Mouse (Mus musculus): ENCODE measurements around the gene Vwa7. TPM values are rescaled to one million over a fixed set of nuclear protein-coding genes. Genes with fewer than 3 reads are reported as not detected.
"Not testable (repeated sequence)": the region's sequence is repeated elsewhere in the genome, so short reads cannot be mapped to it uniquely, and the experiment has no call there.

Vwa7 gene
- polyA plus RNA-seq, 1 experiment from 2014 or later = 0.11 TPM

DNA sequence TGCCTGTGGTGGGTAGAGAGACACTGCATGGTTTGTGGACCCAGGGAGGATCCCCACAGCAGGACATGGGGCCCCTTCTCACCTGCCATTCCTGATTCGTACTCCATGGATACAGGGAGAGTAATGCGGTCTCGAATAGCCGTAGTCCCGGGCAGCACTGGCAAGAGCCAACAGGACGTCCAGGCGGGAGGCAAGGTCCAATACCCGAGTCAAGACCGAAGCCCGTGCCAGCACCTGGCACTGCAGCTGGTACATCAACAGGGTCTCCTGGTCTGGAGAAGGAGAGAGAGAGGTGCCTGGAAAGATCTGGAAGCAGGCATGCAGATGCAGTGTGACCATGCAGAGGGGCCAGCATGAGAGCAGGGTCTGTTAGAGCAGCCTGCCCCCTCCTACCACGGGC is 14.9 kb downstream of the Vwa7 start:
- peaks cover 8% of the 10 kb centered on the region; the same call in 1 of the 2 replicates for H3K4me1 ChIP-seq (ENCODE audit: control insufficient read depth, insufficient read depth, low read length)
- DNase-seq (ENCODE audit: low spot score) (no peak), ATAC-seq (no peak)
- no peaks in the 10 kb centered on the region for H3K36me3 ChIP-seq (ENCODE audit: control insufficient read depth, insufficient read depth, low read length)
- no peaks in the 10 kb centered on the region for H3K27me3 ChIP-seq (replicated peaks; ENCODE audit: control insufficient read depth, insufficient read depth, low read length)
- no peaks in the 10 kb centered on the region for H3K9me3 ChIP-seq (replicated peaks; ENCODE audit: control insufficient read depth, low read length)
- H3K9ac ChIP-seq (ENCODE audit: low read length) = no peak overlapping the region
- H3K4me2 ChIP-seq (ENCODE audit: low read length) = no peak overlapping the region
- H3K4me3 ChIP-seq (ENCODE audit: low read depth, low read length) = no peak overlapping the region
- 87% methylated on average over 11 of the region's 11 CpGs for WGBS
- H3K27ac ChIP-seq (ENCODE audit: low read depth, low read length) = no peak overlapping the region

DNA sequence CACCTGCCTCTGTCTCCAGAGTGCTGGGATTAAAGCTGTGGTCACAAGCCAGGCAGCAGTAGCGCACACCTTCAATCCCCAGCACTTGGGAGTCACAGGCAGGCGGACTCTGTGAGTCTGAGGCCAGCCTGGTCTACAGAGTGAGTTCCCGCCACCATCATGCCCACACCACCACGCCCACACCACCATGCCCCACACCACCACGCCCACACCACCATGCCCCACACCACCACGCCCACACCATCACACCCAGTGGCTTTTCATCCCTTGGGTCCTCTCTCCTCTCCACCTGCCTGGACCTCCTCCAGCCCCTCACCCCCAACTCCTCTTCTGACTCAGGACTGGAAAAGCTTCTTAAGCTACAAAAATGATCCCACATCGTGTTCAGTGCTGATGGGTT is 15.5 kb downstream of the Vwa7 start:
- Histone ChIP-seq H3K4me3 (ENCODE audit: low read depth, low read length) (no peak overlapping the region), H3K27me3 (replicated peaks; ENCODE audit: control insufficient read depth, insufficient read depth, low read length) (no peaks in the 10 kb centered on the region), H3K9me3 (replicated peaks; ENCODE audit: control insufficient read depth, low read length) (no peaks in the 10 kb centered on the region), H3K9ac (ENCODE audit: low read length) (no peak overlapping the region), H3K36me3 (ENCODE audit: control insufficient read depth, insufficient read depth, low read length) (no peaks in the 10 kb centered on the region), H3K4me1 (ENCODE audit: control insufficient read depth, insufficient read depth, low read length) (peaks cover 8% of the 10 kb centered on the region; the same call in 1 of the 2 replicates), H3K27ac (ENCODE audit: low read depth, low read length) (no peak overlapping the region), H3K4me2 (ENCODE audit: low read length) (no peak overlapping the region)
- ATAC-seq (no peak), DNase-seq (ENCODE audit: low spot score) (no peak)
- 91% methylated on average over 7 of the region's 7 CpGs for WGBS

DNA sequence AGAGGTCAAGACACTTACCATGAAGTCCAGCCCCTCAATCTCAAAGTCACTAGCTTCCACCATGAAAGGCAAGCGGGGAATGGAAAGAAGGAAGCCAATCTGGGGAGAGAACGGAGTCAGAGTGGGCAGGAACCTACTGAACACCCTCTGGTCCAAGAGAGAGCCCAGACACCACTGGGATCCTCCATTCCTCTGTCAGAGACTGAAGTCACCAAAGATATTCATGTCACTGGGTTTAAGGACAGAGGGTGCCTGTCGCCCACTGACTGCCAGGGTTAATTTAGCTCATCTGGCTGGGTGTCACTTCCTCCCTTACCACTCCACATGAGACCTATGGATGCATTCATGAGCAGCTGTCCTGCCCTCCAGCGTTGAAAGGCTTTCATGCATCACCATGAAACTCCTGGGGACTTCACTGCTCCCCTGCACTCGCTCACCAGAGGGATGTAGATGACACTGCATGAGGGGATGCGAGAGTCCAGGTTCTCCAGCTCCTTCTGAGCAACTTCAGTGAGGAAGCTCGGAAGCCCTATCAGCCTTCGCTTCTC is 16.0 kb downstream of the Vwa7 start:
- H3K27ac ChIP-seq (ENCODE audit: low read depth, low read length) = no peak overlapping the region
- peaks cover 6% of the 10 kb centered on the region; the same call in 1 of the 2 replicates for H3K4me1 ChIP-seq (ENCODE audit: control insufficient read depth, insufficient read depth, low read length)
- H3K27me3 ChIP-seq (replicated peaks; ENCODE audit: control insufficient read depth, insufficient read depth, low read length) = no peaks in the 10 kb centered on the region
- WGBS = 79% methylated on average over 8 of the region's 8 CpGs
- no peak overlapping the region for H3K4me3 ChIP-seq (ENCODE audit: low read depth, low read length)
- no peak overlapping the region for H3K9ac ChIP-seq (ENCODE audit: low read length)
- H3K4me2 ChIP-seq (ENCODE audit: low read length) = no peak overlapping the region
- DNase-seq (ENCODE audit: low spot score) (no peak), ATAC-seq (no peak)
- H3K9me3 ChIP-seq (replicated peaks; ENCODE audit: control insufficient read depth, low read length) = no peaks in the 10 kb centered on the region
- H3K36me3 ChIP-seq (ENCODE audit: control insufficient read depth, insufficient read depth, low read length) = no peaks in the 10 kb centered on the region

DNA sequence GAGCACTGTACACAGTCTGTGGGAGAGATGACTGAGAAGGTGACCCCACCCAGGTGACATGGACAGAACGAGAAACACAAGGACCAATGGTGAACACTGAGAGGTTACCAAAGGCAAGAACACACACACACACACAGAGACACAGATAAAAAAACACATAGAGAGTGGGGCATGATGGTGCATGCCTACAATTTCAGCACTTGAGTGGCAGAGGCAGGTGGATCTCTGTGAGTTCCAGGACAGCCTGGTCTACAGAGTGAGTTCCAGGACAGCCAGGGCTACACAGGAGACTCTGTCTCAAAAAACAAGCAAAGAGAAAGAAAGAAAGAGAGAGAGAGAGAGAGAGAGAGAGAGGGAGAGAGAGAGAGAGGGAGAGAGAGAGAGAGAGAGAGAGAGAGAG is 17.3 kb downstream of the Vwa7 start:
- not testable (repeated sequence) for H3K4me1 ChIP-seq (ENCODE audit: control insufficient read depth, insufficient read depth, low read length); H3K9ac ChIP-seq (ENCODE audit: low read length); H3K4me3 ChIP-seq (ENCODE audit: low read depth, low read length); ATAC-seq; DNase-seq (ENCODE audit: low spot score); H3K9me3 ChIP-seq (replicated peaks; ENCODE audit: control insufficient read depth, low read length); H3K4me2 ChIP-seq (ENCODE audit: low read length); H3K36me3 ChIP-seq (ENCODE audit: control insufficient read depth, insufficient read depth, low read length); H3K27ac ChIP-seq (ENCODE audit: low read depth, low read length); H3K27me3 ChIP-seq (replicated peaks; ENCODE audit: control insufficient read depth, insufficient read depth, low read length)
- WGBS = 79% methylated on average over 1 of the region's 1 CpGs

DNA sequence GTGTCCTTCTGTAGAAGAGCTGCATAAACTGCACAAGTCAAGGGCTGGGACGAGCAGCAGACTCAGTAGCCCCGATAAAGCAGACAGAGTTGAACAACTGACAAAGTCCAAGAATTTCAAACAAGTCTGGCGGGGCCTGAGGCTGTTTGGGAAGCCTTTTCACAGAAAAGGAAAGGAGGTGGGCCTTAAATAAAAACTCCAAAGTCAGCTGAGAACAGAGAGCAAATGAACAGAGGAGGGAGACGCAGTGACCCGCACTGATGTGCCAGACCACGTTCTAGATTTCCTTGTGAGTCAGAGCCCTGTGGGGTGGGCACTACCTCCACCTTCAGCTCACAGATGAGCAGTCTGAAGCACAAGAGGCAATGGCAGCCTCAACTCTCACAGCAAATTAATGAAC is 18.5 kb downstream of the Vwa7 start:
- Histone ChIP-seq H3K27me3 (replicated peaks; ENCODE audit: control insufficient read depth, insufficient read depth, low read length) (no peaks in the 10 kb centered on the region), H3K4me2 (ENCODE audit: low read length) (no peak overlapping the region), H3K36me3 (ENCODE audit: control insufficient read depth, insufficient read depth, low read length) (no peaks in the 10 kb centered on the region), H3K4me3 (ENCODE audit: low read depth, low read length) (no peak overlapping the region), H3K9me3 (replicated peaks; ENCODE audit: control insufficient read depth, low read length) (no peaks in the 10 kb centered on the region), H3K4me1 (ENCODE audit: control insufficient read depth, insufficient read depth, low read length) (no peaks in the 10 kb centered on the region), H3K27ac (ENCODE audit: low read depth, low read length) (no peak overlapping the region), H3K9ac (ENCODE audit: low read length) (no peak overlapping the region)
- DNase-seq (ENCODE audit: low spot score) (no peak), ATAC-seq (no peak)
- WGBS = 83% methylated on average over 6 of the region's 6 CpGs

DNA sequence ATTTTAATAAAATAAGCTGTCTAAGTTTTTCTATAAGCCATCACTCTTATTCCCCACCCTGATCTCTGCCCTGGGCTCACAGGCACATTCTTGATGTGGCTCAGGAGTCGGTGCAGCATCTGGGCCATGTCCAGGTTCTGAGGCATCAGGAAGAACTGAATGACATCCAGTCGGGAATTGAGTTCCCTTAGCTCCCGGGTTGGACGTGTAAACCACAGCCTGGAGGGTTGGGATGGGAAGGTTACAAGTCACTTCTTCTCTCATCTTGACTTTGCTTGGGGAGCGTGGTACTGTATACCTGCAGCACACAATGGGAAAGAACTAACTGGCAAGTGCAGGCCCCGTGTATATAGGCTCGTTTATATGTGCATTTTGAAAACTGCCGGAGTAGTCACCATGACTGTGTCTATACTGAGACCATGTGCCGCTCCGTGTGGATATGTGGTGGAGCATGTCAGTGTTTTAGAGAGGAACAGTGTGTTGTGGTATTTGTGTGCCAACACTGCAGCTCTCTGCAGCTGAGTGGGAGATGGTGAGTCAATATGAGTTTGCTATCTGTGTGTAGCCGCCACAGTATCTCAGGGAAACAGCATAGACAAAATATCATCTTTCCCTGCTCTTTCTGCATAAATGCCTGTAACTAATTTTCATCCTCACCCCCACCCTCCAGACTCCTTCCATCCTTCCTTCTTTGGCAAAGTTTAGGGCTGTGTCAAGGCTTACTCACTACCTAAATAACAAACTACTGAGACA is 22.9 kb downstream of the Vwa7 start:
- ATAC-seq = no peak
- 87% methylated on average over 11 of the region's 11 CpGs for WGBS
- H3K9ac ChIP-seq (ENCODE audit: low read length) = no peak overlapping the region

DNA sequence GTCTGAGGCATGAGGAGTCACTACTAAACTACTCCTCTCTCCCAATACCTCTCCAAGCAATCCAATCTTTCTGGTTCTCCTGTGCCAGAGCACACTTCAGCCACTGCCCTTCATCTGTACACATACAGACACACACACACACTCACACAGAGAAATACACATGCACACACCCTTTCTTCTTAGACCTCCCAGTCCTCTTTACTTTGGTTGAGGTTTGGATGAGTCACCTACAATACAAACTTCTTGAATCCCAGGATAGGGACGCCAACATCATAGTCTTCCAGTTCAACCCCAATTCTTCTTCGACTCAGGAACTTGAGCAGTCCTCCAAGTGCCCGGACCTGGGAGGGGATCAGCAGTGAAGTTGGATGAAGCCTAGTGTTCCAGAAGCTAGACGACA is 27.4 kb downstream of the Vwa7 start:
- ATAC-seq = no peak
- H3K36me3 ChIP-seq (ENCODE audit: control insufficient read depth, insufficient read depth, low read length) = no peaks in the 10 kb centered on the region
- WGBS = 87% methylated on average over 4 of the region's 4 CpGs

More for the DNA sequence above, 22.9 kb downstream of the Vwa7 start:
- Histone ChIP-seq H3K4me3 (ENCODE audit: low read depth, low read length) (no peak overlapping the region), H3K36me3 (ENCODE audit: control insufficient read depth, insufficient read depth, low read length) (no peaks in the 10 kb centered on the region), H3K27me3 (replicated peaks; ENCODE audit: control insufficient read depth, insufficient read depth, low read length) (no peaks in the 10 kb centered on the region), H3K4me2 (ENCODE audit: low read length) (no peak overlapping the region), H3K27ac (ENCODE audit: low read depth, low read length) (no peak overlapping the region), H3K9me3 (replicated peaks; ENCODE audit: control insufficient read depth, low read length) (no peaks in the 10 kb centered on the region), H3K4me1 (ENCODE audit: control insufficient read depth, insufficient read depth, low read length) (no peaks in the 10 kb centered on the region)
- no peak for DNase-seq (ENCODE audit: low spot score)

DNA sequence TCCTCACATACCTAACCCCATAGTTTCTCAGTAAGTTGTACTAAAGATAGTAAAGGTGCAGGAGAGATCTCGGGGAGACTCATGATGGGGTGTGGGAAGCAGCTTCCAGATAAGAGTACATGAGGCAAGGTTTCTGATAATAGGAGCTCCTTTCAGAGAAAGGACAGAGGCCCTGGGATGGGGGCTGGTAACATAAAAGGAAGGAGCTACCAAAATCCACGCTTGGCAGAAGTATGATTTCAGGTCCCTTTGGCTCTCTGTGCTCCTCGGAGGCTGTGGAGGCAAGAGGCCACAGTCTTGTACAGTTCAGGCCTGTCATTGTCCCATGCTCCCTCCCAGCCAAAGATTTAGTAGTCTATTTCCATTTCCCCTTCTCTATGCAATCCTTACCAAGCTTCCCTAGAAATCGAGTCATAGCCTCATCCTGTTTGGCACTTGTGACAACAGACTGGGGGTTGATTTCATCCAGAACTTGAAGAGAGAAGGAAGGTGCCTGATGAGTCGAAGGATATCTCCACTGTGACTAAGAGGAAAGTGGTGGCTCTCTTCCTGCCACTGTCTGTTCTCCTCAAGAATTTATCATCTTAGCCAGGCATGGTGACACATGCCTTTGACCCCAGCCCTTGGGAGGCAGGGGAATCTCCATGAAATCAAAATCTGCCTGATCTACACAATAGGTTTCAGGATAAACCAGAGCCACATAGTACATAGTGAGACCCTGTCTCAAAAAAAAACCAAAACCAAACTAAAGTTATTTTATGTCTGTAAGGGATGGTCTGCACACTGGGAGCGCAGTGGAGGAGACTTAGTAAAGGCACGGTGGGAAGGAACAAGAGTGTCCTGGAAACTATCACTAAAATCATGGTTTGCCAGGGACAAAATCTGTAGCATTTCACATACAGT is 28.8 kb downstream of the Vwa7 start:
- ATAC-seq (no peak), DNase-seq (ENCODE audit: low spot score) (no peak)
- H3K27me3 ChIP-seq (replicated peaks; ENCODE audit: control insufficient read depth, insufficient read depth, low read length) = no peaks in the 10 kb centered on the region
- no peaks in the 10 kb centered on the region for H3K9me3 ChIP-seq (replicated peaks; ENCODE audit: control insufficient read depth, low read length)
- peak overlapping the region; percentile 98 for H3K4me2 ChIP-seq (ENCODE audit: low read length)
- no peak overlapping the region for H3K9ac ChIP-seq (ENCODE audit: low read length)
- H3K36me3 ChIP-seq (ENCODE audit: control insufficient read depth, insufficient read depth, low read length) = no peaks in the 10 kb centered on the region
- no peak overlapping the region for H3K27ac ChIP-seq (ENCODE audit: low read depth, low read length)
- peak overlapping the region; percentile 52 for H3K4me3 ChIP-seq (ENCODE audit: low read depth, low read length)
- H3K4me1 ChIP-seq (ENCODE audit: control insufficient read depth, insufficient read depth, low read length) = peaks cover 12% of the 10 kb centered on the region; the same call in 1 of the 2 replicates
- WGBS = 92% methylated on average over 7 of the region's 7 CpGs

More for the DNA sequence above, 27.4 kb downstream of the Vwa7 start:
- peaks cover 7% of the 10 kb centered on the region; the same call in 1 of the 2 replicates for H3K4me1 ChIP-seq (ENCODE audit: control insufficient read depth, insufficient read depth, low read length)
- no peak overlapping the region for H3K9ac ChIP-seq (ENCODE audit: low read length)
- no peak overlapping the region for H3K27ac ChIP-seq (ENCODE audit: low read depth, low read length)
- no peak for DNase-seq (ENCODE audit: low spot score)
- no peak overlapping the region for H3K4me2 ChIP-seq (ENCODE audit: low read length)
- no peak overlapping the region for H3K4me3 ChIP-seq (ENCODE audit: low read depth, low read length)
- H3K27me3 ChIP-seq (replicated peaks; ENCODE audit: control insufficient read depth, insufficient read depth, low read length) = no peaks in the 10 kb centered on the region
- H3K9me3 ChIP-seq (replicated peaks; ENCODE audit: control insufficient read depth, low read length) = no peaks in the 10 kb centered on the region

Data from forebrain, embryonic 14.5 days (tissue).